Mouse (Mus musculus) testis, adult 2 months (tissue): ENCODE measurements around the gene Masp1. TPM values are rescaled to one million over a fixed set of nuclear protein-coding genes. Genes with fewer than 3 reads are reported as not detected.

ENCODE experiments used
- H3K27ac ChIP-seq: fragments of 200-500 bp; 2 replicates; pipeline ENCODE4 v1.5.1; 2012; ENCODE audit warnings: low read depth, low read length; ENCODE audit not compliant: control insufficient read depth, insufficient read depth
- H3K27me3 ChIP-seq: fragments of 200-500 bp; 2 replicates; pipeline ENCODE4 v1.6.1; 2012; ENCODE audit warnings: mild to moderate bottlenecking, low read length, moderate library complexity; ENCODE audit not compliant: control insufficient read depth, insufficient read depth
- H3K36me3 ChIP-seq: fragments of 200-500 bp; 2 replicates; pipeline ENCODE4 v1.6.1; 2012; ENCODE audit warnings: mild to moderate bottlenecking, low read length; ENCODE audit not compliant: control insufficient read depth, insufficient read depth
- H3K4me1 ChIP-seq: fragments of 200-500 bp; 2 replicates; pipeline ENCODE4 v1.6.1; 2012; ENCODE audit warnings: low read length; ENCODE audit not compliant: control insufficient read depth, insufficient read depth
- H3K4me3 ChIP-seq: fragments of 200-500 bp; 2 replicates; pipeline ENCODE4 v1.5.1; 2012; ENCODE audit warnings: low read depth, mild to moderate bottlenecking, low read length, moderate library complexity, mixed read lengths; ENCODE audit not compliant: control insufficient read depth
- CTCF ChIP-seq: fragments of 200-500 bp; IDR thresholded peaks from 2 replicates; pipeline ENCODE4 v1.5.1; 2012; ENCODE audit warnings: low read depth, mild to moderate bottlenecking, inconsistent platforms, low read length, moderate library complexity; ENCODE audit not compliant: control insufficient read depth, insufficient read depth, insufficient replicate concordance
- POLR2A ChIP-seq: fragments of 200-500 bp; IDR thresholded peaks from 2 replicates; pipeline ENCODE4 v1.6.1; 2012; ENCODE audit warnings: low read depth, mild to moderate bottlenecking, inconsistent platforms, low read length, moderate library complexity; ENCODE audit not compliant: control insufficient read depth
- polyA plus RNA-seq: library from polyadenylated mRNA; depleted of rRNA; stranded (reverse); fragments of >200 nt; gene quantifications from 2 replicates; pipeline ENCODE4 v1.2.3, GENCODE M21; 2012

Gene Masp1
- polyA plus RNA-seq, 1 experiment: 0.65 TPM

DNA sequence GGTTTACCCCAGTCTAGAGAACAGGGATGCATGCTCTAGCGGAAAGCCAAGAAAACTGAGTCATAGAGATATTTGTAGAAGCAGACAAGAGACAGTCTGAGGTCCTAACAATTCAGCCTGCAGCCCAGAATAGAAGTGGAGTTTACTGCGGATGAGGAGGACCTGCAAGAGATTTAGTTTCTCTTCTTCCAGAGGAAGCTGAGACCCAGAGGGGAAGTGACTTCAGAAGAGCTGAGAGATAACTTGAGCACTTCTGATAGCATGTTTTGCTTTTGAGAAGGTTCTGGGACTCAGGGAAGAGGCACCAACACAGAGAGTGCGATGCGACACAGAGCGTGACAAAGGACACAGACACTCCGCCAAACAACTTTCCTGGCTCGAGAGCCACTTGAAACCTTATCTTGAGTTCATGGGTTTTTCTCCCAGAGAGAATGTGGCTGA lies 21.9 kb downstream of the Masp1 start:
- Histone ChIP-seq H3K4me3 (no peak overlapping the region), H3K4me1 (no peaks in the 10 kb centered on the region), H3K36me3 (no peaks in the 10 kb centered on the region), H3K27me3 (no peaks in the 10 kb centered on the region), H3K27ac (no peak overlapping the region)
- TF ChIP-seq CTCF (no peak), POLR2A (no peak)

DNA sequence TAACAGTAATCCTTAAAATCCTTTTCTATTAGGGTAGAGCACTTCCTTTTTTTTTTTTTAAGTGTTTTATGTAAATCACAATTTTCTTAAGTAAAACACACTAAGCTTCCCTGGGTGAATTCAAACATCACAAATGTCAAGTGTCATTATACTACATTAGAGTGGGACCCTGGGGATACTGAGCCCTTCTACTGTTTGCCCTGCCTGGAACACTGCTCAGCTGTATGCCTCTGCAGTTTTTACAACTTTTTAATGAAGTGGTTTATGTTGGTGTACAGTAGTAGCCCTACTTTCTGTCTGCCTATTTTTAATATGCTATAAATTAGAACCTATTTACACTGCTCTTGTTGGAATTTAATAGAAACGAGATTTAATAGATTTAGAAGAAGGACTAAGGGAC lies 22.7 kb downstream of the Masp1 start:
- no peak for TF ChIP-seq CTCF
- TF ChIP-seq POLR2A: no peak
- no peaks in the 10 kb centered on the region for H3K4me1 ChIP-seq
- H3K27ac ChIP-seq: no peak overlapping the region
- H3K27me3 ChIP-seq: no peaks in the 10 kb centered on the region
- no peaks in the 10 kb centered on the region for H3K36me3 ChIP-seq
- no peak overlapping the region for H3K4me3 ChIP-seq

DNA sequence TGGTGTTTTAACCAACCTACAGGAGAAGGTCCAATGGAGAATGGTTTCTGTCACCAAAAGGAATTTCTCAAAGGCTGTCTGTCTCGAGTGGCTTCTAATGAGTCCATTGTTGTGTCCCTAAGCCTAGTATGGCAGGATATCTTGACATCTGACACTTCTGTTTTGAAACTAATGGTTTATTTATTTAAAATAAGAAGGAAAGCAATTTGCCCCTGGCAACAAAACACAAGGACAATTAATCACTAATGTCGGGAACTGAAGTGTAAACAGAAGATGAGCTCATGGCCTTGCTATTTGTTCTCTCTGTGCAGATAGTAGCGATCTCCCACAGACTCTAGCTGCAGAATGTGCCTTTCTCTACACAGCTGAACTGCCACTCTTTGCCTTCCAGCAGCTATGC lies 23.2 kb downstream of the Masp1 start:
- Histone ChIP-seq H3K4me1 (no peaks in the 10 kb centered on the region), H3K27ac (no peak overlapping the region), H3K36me3 (no peaks in the 10 kb centered on the region), H3K4me3 (no peak overlapping the region), H3K27me3 (no peaks in the 10 kb centered on the region)
- TF ChIP-seq CTCF: no peak
- no peak for TF ChIP-seq POLR2A

DNA sequence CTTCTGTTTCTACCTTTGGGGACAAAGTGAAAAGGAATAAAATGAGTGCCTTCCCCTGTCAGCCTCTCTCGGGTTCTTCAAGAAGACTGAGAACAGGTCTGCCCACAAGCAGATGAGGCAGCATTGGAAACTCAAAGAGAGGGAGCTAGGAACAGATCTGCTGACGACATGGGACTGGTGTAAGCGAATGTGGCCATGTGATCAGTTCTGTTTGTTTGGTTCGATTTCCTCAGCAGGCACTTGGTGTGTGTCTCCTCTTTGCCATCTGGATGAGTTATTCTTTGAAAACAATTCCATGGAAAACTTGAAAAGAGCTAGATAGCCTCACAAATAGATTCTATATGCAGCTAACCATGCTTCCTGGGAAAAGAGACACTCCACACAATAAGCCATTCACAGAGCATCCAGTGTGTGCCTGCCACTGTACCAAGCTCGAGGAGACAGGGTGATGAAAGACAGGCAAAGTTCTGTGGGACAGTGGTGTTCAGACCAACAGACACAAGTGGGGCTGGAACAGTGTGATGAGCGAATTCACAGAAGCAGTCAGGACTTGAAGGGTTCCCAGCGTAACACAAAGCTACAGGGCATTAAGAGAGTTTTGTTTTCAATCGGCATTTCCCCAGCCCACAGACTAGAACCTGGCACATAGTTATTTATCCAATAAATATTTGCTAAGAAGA lies 24.2 kb downstream of the Masp1 start:
- no peak overlapping the region for H3K4me3 ChIP-seq
- H3K27me3 ChIP-seq: no peaks in the 10 kb centered on the region
- no peaks in the 10 kb centered on the region for H3K4me1 ChIP-seq
- no peaks in the 10 kb centered on the region for H3K36me3 ChIP-seq
- TF ChIP-seq CTCF (no peak), POLR2A (no peak)
- H3K27ac ChIP-seq: no peak overlapping the region

DNA sequence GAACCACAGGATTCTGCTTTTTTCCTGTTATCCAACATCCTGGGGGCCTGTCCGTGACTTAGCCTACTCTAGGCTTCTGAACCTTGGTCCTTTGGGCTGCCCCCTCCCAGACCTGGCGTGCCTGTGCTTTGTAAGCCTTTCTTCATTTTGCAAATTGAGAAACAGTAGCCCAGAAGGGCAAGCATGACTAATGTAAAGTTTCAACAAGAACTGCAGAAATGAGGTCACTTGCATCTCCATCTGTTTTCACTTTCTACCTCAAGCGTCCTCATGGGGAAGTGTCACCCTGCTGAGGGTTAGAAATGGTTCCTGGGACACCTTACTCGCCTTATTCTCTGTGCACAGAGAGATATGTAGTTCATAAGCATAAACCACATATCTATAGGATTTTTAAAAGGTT lies 27.8 kb downstream of the Masp1 start:
- Histone ChIP-seq H3K4me3 (no peak overlapping the region), H3K36me3 (no peaks in the 10 kb centered on the region), H3K27me3 (no peaks in the 10 kb centered on the region), H3K27ac (no peak overlapping the region), H3K4me1 (no peaks in the 10 kb centered on the region)
- no peak for TF ChIP-seq CTCF
- TF ChIP-seq POLR2A: no peak

DNA sequence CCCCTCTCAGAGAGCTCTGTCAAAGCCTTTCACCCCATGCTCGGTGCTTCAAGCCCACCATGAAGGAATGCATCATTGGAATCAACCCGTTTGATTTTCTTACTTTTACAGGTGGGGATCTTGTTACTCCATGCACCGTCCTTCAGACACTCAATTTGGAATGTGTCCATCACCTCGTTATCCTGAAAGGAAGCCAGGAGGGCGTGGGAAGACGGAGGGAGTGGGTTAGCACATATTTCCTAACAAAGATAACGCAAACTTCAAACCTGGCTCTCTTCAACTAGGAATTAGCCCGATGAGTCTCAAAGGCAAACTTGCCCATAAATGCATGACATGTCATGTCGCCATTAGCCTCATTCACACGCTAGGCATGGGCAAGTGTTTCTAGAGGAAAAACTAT lies 37.3 kb downstream of the Masp1 start:
- H3K27ac ChIP-seq: no peak overlapping the region
- no peaks in the 10 kb centered on the region for H3K36me3 ChIP-seq
- no peak overlapping the region for H3K4me3 ChIP-seq
- H3K4me1 ChIP-seq: no peaks in the 10 kb centered on the region
- no peaks in the 10 kb centered on the region for H3K27me3 ChIP-seq
- TF ChIP-seq POLR2A (no peak), CTCF (no peak)

DNA sequence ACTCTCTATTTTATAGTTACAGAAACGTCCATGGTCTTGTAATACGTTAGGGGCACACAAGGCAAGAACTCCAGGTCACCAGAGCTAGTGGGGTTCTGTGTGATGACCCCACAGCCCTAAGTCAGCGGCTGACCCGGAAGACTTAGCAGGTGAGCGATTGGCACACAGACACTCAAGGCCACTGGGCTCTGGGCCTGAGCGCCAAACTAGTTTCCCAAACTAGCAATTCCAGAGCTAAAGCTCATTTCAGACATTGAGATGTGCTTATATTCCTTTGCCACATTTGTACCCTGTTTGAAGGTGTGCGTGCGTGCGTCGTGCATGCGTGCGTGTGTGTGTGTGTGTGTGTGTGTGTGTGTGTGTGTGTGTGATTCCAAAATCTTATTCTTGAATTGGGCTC lies 37.8 kb downstream of the Masp1 start:
- Histone ChIP-seq H3K4me1 (no peaks in the 10 kb centered on the region), H3K27ac (no peak overlapping the region), H3K27me3 (no peaks in the 10 kb centered on the region), H3K4me3 (no peak overlapping the region), H3K36me3 (no peaks in the 10 kb centered on the region)
- TF ChIP-seq CTCF (no peak), POLR2A (no peak)

DNA sequence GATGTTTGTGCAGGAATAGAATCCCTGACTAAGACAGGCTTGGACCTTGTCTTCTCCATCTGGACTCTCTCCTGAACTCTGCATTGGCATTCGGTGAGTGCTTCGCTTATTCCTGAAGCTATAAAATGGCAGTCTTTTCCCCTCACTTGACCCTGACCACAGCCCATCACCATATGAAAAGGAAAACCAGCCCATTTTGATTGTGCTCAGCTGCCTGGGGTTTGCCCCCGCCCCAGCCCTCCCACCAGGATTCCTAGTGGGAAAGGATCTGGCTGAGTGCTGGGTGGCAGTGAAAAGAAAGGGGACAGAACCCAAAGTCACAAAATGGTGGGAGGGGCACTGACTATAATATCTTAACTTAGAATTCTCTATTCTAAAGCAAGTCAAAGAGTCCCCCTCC lies 38.4 kb downstream of the Masp1 start:
- H3K4me3 ChIP-seq: no peak overlapping the region
- H3K27ac ChIP-seq: no peak overlapping the region
- no peaks in the 10 kb centered on the region for H3K36me3 ChIP-seq
- no peaks in the 10 kb centered on the region for H3K4me1 ChIP-seq
- H3K27me3 ChIP-seq: no peaks in the 10 kb centered on the region
- TF ChIP-seq POLR2A (no peak), CTCF (no peak)
